Mouse (Mus musculus): ENCODE measurements around the gene Tent4a.
A peak's percentile ranks its signal among the peaks of the same experiment; 100 is the strongest.

Gene Tent4a

GRCm38 (mm10) chr13:69478703-69479102, 55.7 kb downstream of the Tent4a start:
- no peak for DNase-seq (ENCODE audit: low spot score in 2 of 2)

GRCm38 (mm10) chr13:69460635-69461465, 73.6 kb downstream of the Tent4a start:
- peak; percentile 69 to 71 for DNase-seq (ENCODE audit: low spot score in 2 of 2)

GRCm38 (mm10) chr13:69459657-69460458, 74.6 kb downstream of the Tent4a start:
- peak; percentile 67 to 78 for DNase-seq (ENCODE audit: low spot score in 2 of 2)

GRCm38 (mm10) chr13:69458891-69459290, 75.5 kb downstream of the Tent4a start:
- no peak for DNase-seq (ENCODE audit: low spot score in 2 of 2)

GRCm38 (mm10) chr13:69458461-69458860, 76.0 kb downstream of the Tent4a start:
- DNase-seq (ENCODE audit: low spot score in 2 of 2), result no peak

GRCm38 (mm10) chr13:69457105-69457504, 77.3 kb downstream of the Tent4a start:
- DNase-seq (ENCODE audit: low spot score in 2 of 2), result no peak

- no peak for DNase-seq (ENCODE audit: low spot score in 2 of 2)
Observed at GRCm38 (mm10) chr13:69456641-69457040, 77.8 kb downstream of the Tent4a start.

GRCm38 (mm10) chr13:69455476-69456175, 78.8 kb downstream of the Tent4a start:
- no peak for DNase-seq (ENCODE audit: low spot score in 2 of 2)
